Mouse (Mus musculus) heart, postnatal 0 days (tissue): ENCODE measurements at regions not wholly inside any gene's neighbourhood (a gene's known extent, or its start where the extent isn't known, plus 50 kb on each side); places are given as distances from the start of the nearest gene placed in this dataset.

Experiments used
- ATAC-seq: fragments of 200-750 bp; cut with Nextera tagmentation; 2 replicates; pipeline ENCODE4 v1.8.0; 2017; ENCODE audit warnings: low read depth, moderate number of reproducible peaks, moderate library complexity; ENCODE audit not compliant: insufficient read depth
- DNase-seq: peaks from one replicate; pipeline ENCODE4 v3.0.0-alpha.2; 2016; ENCODE audit warnings: low spot score
- H3K27ac ChIP-seq: fragments of 300-500 bp; sonication (generic); 2 replicates; pipeline ENCODE4 v1.5.1; 2014; ENCODE audit warnings: low read depth, mild to moderate bottlenecking
- H3K27me3 ChIP-seq: fragments of 300-500 bp; sonication (generic); 2 replicates; pipeline ENCODE4 v1.6.1; 2014; ENCODE audit warnings: low read length, mixed read lengths; ENCODE audit not compliant: control insufficient read depth, insufficient read depth
- H3K36me3 ChIP-seq: fragments of 300-500 bp; sonication (generic); replicated peaks from 2 replicates; pipeline ENCODE4 v1.6.1; 2014; ENCODE audit warnings: low read length, mixed read lengths; ENCODE audit not compliant: control insufficient read depth, insufficient read depth
- H3K4me1 ChIP-seq: fragments of 300-500 bp; sonication (generic); 2 replicates; pipeline ENCODE4 v1.6.1; 2014; ENCODE audit warnings: antibody characterized with exemption; ENCODE audit not compliant: control insufficient read depth, insufficient read depth
- H3K4me2 ChIP-seq: fragments of 300-500 bp; sonication (generic); 2 replicates; pipeline ENCODE4 v1.6.1; 2014; ENCODE audit warnings: low read depth, mild to moderate bottlenecking, low read length, moderate library complexity
- H3K4me3 ChIP-seq: fragments of 300-500 bp; sonication (generic); 2 replicates; pipeline ENCODE4 v1.5.1; 2014; ENCODE audit warnings: low read depth, low read length
- H3K9ac ChIP-seq: fragments of 300-500 bp; sonication (generic); replicated peaks from 2 replicates; pipeline ENCODE4 v1.6.1; 2014; ENCODE audit warnings: low read depth, low read length, mixed read lengths
- H3K9me3 ChIP-seq: fragments of 300-500 bp; sonication (generic); replicated peaks from 2 replicates; pipeline ENCODE4 v1.6.1; 2016; ENCODE audit warnings: low read length; ENCODE audit not compliant: control insufficient read depth
- CTCF ChIP-seq: IDR thresholded peaks from 2 replicates; pipeline ENCODE4 v1.5.1; 2016; ENCODE audit warnings: antibody characterized with exemption, control low read depth, low read depth
- EP300 ChIP-seq: IDR thresholded peaks from 2 replicates; pipeline ENCODE4 v1.6.1; 2016; ENCODE audit warnings: antibody characterized with exemption, low read depth
- WGBS: fragments of 180-500 bp; shearing (Covaris S2); extraction: QIAGEN DNeasy Blood & Tissue Kit; methylation state at CpG from one replicate; pipeline ENCODE4 v1.1.7; 2014; 5-methylcytosine and 5-hydroxymethylcytosine counted together

- no peaks in the 10 kb centered on the region for H3K36me3 ChIP-seq
- no peak overlapping the region for H3K4me2 ChIP-seq
- H3K9me3 ChIP-seq: no peaks in the 10 kb centered on the region
- 90% methylated on average over 6 of the region's 6 CpGs for WGBS
- no peak overlapping the region for H3K27ac ChIP-seq
- H3K4me1 ChIP-seq: peaks cover 12% of the 10 kb centered on the region; the same call in 1 of the 2 replicates
- TF ChIP-seq EP300: no peak
- TF ChIP-seq CTCF: no peak
- H3K4me3 ChIP-seq: no peak overlapping the region
- H3K27me3 ChIP-seq: no peaks in the 10 kb centered on the region
- no peak for DNase-seq
- no peak overlapping the region for H3K9ac ChIP-seq
- no peak for ATAC-seq
Observed at GRCm38 (mm10) chr4:95202478-95202877, 150.5 kb upstream of the Jun start.

DNA sequence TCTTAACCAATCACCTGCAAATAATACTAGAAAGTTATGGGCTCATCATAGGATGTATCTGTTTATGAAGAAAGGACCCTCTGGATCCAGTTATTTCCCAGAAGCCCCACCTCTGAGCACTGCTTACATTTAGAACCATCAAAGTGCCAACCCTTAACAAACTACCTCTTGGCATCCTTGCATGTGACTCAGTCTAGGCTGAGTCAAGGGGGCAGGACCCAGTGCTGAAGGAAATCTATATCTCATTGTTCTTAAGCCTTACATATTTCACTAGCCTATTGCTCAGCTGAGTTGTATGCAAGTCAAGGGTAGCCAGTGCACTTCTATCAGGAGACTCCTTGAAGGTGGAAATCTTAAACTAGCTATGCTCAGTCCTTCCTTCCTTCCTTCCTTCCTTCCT lies 151.6 kb upstream of the Jun start:
- H3K36me3 ChIP-seq: no peaks in the 10 kb centered on the region
- H3K9me3 ChIP-seq: no peaks in the 10 kb centered on the region
- H3K27me3 ChIP-seq: no peaks in the 10 kb centered on the region
- ATAC-seq (no peak), DNase-seq (no peak)
- H3K27ac ChIP-seq: no peak overlapping the region
- no peak overlapping the region for H3K9ac ChIP-seq
- H3K4me1 ChIP-seq: peaks cover 13% of the 10 kb centered on the region; the same call in 1 of the 2 replicates
- H3K4me2 ChIP-seq: no peak overlapping the region
- H3K4me3 ChIP-seq: no peak overlapping the region
- no peak for TF ChIP-seq EP300
- no peak for TF ChIP-seq CTCF

DNA sequence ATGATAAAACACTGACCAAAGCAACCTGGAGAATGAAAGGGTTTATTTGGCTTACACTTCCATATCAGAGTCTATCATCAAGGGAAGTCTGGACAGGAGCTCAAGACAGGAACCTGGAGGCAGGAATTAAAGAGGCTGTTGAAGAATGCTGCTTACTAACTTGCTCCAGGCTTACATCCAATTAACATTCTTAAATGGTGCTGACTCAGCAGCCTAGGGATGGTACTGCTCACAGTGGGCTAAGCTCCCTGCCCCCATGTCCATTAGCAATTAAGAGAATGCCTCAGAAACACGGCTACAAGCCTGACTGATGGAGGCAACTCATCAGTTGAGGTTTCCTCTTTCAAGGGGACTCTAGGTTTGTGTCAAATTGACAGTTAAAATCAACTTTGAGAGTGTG lies 153.3 kb upstream of the Jun start:
- ATAC-seq: no peak

GRCm38 (mm10) chr4:95207783-95208182 lies 155.8 kb upstream of the Jun start:
- Histone ChIP-seq H3K9me3 (no peaks in the 10 kb centered on the region), H3K4me1 (peaks cover 21% of the 10 kb centered on the region; the same call in 1 of the 2 replicates), H3K27ac (no peak overlapping the region), H3K9ac (no peak overlapping the region), H3K4me2 (no peak overlapping the region), H3K4me3 (no peak overlapping the region), H3K27me3 (no peaks in the 10 kb centered on the region), H3K36me3 (no peaks in the 10 kb centered on the region)
- no peak for DNase-seq
- ATAC-seq: no peak
- 79% methylated on average over 5 of the region's 5 CpGs for WGBS
- no peak for TF ChIP-seq EP300
- no peak for TF ChIP-seq CTCF

More for the DNA sequence above, 153.3 kb upstream of the Jun start:
- TF ChIP-seq CTCF (no peak), EP300 (no peak)
- H3K36me3 ChIP-seq: no peaks in the 10 kb centered on the region
- no peaks in the 10 kb centered on the region for H3K27me3 ChIP-seq
- WGBS: 73% methylated on average over 1 of the region's 1 CpGs
- no peak overlapping the region for H3K4me2 ChIP-seq
- no peak overlapping the region for H3K27ac ChIP-seq
- H3K9me3 ChIP-seq: no peaks in the 10 kb centered on the region
- H3K9ac ChIP-seq: no peak overlapping the region
- DNase-seq: no peak
- H3K4me3 ChIP-seq: no peak overlapping the region
- H3K4me1 ChIP-seq: peaks cover 17% of the 10 kb centered on the region; the same call in 1 of the 2 replicates

- TF ChIP-seq CTCF: no peak
- no peak for TF ChIP-seq EP300
- Histone ChIP-seq H3K36me3 (no peaks in the 10 kb centered on the region), H3K4me2 (no peak overlapping the region), H3K4me1 (peaks cover 29% of the 10 kb centered on the region; the same call in 1 of the 2 replicates), H3K4me3 (no peak overlapping the region), H3K27ac (no peak overlapping the region), H3K9ac (no peak overlapping the region), H3K9me3 (no peaks in the 10 kb centered on the region), H3K27me3 (no peaks in the 10 kb centered on the region)
- DNase-seq (no peak), ATAC-seq (peak; percentile 14; the same call in 1 of the 2 replicates)
- WGBS: 35% methylated on average over 7 of the region's 7 CpGs
Observed at GRCm38 (mm10) chr4:95208827-95209226, 156.8 kb upstream of the Jun start.
